Mouse (Mus musculus): ENCODE measurements at regions not wholly inside any gene's neighbourhood (a gene's known extent, or its start where the extent isn't known, plus 50 kb on each side); places are given as distances from the start of the nearest gene placed in this dataset.

DNA sequence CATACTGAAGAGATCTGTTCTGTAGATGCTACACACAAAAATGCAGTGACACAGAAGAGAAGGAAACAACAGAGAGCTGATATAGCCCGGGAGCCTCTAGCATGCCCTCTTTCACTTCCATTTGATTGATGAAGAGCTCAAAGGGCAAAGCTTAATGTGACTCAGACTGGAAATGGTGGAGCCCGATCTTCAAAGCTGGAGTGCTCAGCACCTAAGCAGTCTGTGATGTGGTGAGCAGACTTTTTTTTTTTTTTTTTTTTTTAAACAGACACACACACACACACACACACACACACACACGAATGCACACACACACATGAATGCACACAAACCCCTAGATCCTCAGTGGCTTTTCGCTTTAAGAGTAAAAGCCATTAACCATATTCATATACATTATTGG lies 102.6 kb downstream of the 4933412E24Rik start:
- TF ChIP-seq CTCF (IDR thresholded peaks at IDR 0.05) (no peak), EP300 (IDR thresholded peaks at IDR 0.05) (no peak)
